Mouse (Mus musculus) natural killer cell, adult 2 months (primary cell): ENCODE results near the gene Fbxw10.

ENCODE experiments used
- DNase-seq, 2 experiments: peaks; one replicate each; pipeline ENCODE4 v3.0.0; 2022; ENCODE audit warnings: low spot score in 2 of 2

The Fbxw10 gene

DNA sequence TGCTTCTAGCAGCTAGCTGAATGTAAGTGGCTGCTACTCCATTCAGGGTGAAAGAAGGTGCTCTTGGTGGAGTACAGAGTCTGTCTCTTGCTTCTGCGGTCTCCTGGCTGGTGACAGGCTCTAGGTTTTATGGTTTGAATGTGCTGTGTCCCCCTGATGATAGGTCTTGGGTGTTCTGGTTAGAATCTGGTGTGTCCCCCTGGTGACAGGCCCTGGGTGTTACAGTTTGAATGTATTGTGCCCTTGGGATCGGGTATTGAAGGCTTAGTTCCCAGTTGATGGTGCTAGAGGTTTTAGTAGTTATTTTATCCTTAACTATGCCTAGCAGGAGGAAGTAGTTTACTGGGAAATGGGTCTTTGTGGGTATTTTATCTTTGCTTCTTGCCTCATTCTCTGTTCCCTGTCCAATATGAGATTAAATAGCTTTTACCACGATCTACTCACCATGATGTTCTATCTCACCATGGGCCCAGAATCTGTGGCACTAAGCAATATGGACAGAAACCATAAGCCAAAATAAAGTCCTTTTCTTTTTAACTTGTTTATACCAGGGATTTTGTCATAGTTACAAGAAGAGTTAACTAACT lies 62.9 kb downstream of the Fbxw10 start:
- DNase-seq = peak in 1 of 2 experiments; percentile 16

DNA sequence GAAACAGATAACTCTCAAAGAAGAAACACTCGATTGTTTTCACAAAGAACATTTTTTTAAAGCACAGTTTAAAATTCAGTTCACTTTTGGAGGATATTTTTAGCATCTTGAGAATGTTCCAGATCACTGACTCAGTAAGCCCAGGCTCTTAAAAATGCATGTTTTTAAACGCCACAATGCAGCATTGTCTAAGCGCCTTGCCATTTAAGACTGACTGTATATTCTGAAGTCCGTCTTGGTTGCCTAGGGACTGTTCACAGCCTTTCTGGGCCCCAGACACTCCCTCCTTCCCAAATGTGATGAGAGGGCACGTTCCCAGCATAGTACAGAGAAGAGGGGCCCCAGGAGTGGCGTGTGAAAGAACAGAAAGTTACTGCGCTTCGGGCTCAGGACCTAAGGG lies 64.5 kb downstream of the Fbxw10 start:
- DNase-seq = no peak

- no peak for DNase-seq
Observed at GRCm38 (mm10) chr11:62913141-62913540, 66.3 kb downstream of the Fbxw10 start.

DNA sequence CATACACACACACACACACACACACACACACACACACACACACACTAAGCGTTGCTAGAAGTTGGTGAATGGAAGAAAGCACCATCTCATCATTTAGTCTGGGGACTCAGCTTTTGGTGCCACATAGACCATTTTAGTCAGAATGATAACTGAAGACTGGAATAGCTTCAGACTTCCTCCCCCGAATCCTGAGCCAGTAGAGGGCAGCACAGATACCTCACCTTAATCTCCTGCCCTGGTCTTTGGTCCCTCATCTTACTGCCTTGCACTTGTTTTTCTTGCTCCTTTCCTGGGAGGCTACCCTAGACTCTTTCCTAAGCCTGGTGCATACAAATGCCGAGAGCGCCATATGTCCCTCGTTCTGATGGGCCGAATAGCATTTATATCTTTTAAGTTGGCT lies 67.7 kb downstream of the Fbxw10 start:
- peak in 1 of 2 experiments; percentile 4 for DNase-seq

DNA sequence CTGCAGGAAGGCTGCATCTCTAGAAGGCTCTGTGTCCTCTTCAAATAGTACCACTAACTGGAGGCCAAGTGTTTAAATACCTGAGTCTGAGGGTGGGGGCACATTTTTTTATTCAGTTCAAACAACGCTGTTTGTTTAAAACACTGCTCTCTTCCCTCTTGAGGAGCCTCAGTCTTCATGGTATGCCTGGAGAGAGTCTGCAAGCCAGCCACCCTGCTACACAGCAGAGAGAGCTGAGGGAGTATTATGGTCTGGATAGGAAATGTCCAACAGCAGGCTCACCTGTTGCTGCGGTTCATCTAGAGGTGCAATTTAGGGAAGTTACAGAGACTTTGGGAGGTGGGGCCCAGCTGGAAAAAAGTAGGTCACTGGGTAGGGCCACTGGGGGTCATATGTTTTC lies 68.6 kb downstream of the Fbxw10 start:
- no peak for DNase-seq

DNA sequence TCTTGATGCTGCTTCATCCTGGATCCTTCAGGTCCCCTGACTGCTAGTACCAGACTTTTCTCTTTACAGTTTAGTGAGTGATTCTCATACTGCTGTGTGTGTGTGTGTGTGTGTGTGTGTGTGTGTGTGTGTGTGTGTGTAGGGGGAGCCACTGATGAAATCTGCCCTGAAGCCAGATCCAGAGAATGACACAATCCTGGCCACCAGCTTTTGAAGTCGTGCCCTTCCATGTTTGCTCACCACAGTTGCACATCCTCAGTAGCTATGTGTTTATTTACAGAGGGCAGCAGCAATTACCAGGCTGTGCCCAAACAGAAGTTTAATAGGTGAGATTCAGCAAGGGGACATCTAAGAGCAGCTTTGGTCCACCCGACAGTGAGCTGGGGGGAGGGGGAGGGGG lies 69.9 kb downstream of the Fbxw10 start:
- DNase-seq = no peak

GRCm38 (mm10) chr11:62919946-62920742 lies 73.3 kb downstream of the Fbxw10 start:
- DNase-seq = no peak

DNA sequence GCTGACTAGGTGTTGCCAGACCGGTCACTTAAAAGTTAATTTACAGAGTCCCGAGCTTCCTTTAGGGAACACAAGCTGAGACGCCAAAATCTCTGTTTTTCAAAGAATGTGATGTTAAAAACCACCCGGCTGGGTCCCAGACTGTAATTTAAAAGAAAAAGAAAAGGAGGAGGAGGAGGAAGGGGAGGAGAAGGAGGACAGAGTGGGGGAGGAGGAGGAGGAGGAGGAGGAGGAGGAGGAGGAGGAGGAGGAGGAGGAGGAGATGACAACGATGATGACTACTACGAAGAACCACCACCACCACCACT lies 73.8 kb downstream of the Fbxw10 start:
- no peak for DNase-seq

GRCm38 (mm10) chr11:62921052-62921977 lies 74.4 kb downstream of the Fbxw10 start:
- peak in 1 of 2 experiments; percentile 41 for DNase-seq

DNA sequence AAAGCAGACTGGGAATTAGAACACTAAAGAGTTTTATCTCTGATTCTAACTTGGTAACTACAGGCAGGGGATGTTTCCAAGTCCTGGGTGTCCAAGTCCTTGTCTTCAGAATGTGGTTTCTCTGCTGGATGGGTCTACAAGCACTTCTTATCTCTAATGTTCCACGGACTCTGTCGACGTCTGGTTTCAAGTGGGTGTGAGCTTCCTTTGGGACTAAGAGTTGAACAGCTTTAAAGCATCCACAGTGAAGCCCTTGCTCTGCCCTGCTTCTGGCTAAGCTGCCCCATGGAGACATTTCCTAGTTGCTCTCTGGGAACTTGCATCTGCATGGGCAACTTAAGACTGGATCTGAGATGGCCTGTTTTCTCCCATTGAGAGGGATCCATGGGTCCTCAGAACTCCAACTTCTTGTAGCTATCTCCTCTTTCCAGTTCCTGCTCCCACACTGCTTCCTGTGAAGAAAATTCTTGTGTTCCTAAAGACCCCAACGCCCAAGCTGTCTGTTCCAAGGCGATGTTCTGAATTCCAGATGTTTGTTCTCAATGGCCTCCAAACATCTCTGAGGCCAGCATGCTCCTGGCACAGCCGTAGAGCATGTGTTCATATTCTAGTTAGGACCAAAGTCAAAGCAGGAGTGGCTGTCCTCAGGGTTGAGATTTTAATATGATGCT lies 77.4 kb downstream of the Fbxw10 start:
- DNase-seq = no peak
